Mouse (Mus musculus) E14TG2a.4 (cell line): ENCODE results near the gene Hsf5.
A peak's percentile ranks its signal among the peaks of the same experiment; 100 is the strongest.

Experiments used
- H3K27me3 ChIP-seq: 2 replicates; pipeline ENCODE4 v1.6.1; 2014; ENCODE audit warnings: low read length, control low read depth; ENCODE audit not compliant: insufficient read depth
- H3K36me3 ChIP-seq: 2 replicates; pipeline ENCODE4 v1.6.1; 2014; ENCODE audit warnings: low read length, control low read depth; ENCODE audit not compliant: insufficient read depth
- H3K4me1 ChIP-seq: replicated peaks from 2 replicates; pipeline ENCODE4 v1.6.1; 2014; ENCODE audit warnings: low read depth, low read length, control low read depth
- H3K4me3 ChIP-seq: replicated peaks from 2 replicates; pipeline ENCODE4 v1.5.1; 2014; ENCODE audit warnings: mild to moderate bottlenecking, low read length
- H3K9me3 ChIP-seq: 2 replicates; pipeline ENCODE4 v1.6.1; 2014; ENCODE audit warnings: low read length, control low read depth
- CTCF ChIP-seq: conservative IDR thresholded peaks from 2 replicates; pipeline ENCODE4 v1.5.1; 2014; ENCODE audit warnings: low read length
- NANOG ChIP-seq: IDR thresholded peaks from 2 replicates; pipeline ENCODE4 v1.6.1; 2014; ENCODE audit warnings: borderline replicate concordance, low read length, mixed read lengths
- POU5F1 ChIP-seq: IDR thresholded peaks from 2 replicates; pipeline ENCODE4 v1.6.1; 2014; ENCODE audit warnings: low read length, borderline replicate concordance

Gene Hsf5

DNA sequence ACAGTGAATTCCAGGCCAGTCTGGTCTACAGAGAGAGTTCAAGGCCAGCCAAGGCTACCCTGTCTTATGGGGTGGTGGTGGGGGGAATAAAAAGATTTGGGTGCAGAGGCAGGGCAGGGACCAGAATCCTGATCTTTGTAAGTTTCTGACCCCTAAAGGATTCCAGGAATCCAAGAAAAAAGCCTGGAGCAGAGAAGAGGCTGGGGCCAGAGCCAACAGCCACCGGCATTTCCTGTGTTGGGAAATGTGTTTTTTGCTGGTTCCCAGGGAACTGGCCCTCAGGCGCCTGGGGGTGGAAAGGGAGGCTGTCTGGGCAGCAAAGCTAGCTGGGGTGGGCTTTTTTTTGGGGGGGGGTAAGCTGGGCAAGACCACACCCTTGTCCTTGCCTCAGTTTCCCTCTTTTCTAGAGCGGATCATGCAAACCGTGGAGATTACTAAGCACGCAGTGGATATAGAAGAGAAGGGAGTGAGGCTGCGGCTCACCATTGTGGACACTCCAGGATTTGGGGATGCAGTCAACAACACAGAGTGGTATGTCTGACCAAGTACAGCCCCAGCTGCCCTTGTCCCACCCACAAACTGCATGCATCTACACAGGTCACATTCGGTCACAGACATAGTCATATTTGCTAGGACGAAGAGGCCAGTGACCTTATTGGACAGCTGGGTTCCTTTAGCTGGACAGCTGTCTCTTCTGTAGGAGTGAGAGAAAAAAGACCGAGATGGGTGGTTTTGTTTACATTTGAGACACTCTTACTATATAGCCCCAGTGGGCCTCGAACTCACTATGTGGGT lies 32.1 kb upstream of the Hsf5 start:
- Histone ChIP-seq H3K27me3 (peaks cover 41% of the 10 kb centered on the region), H3K4me3 (no peak overlapping the region), H3K9me3 (no peaks in the 10 kb centered on the region), H3K36me3 (no peaks in the 10 kb centered on the region), H3K4me1 (peaks cover 38% of the 10 kb centered on the region)
- TF ChIP-seq NANOG (no peak), CTCF (no peak), POU5F1 (no peak)

DNA sequence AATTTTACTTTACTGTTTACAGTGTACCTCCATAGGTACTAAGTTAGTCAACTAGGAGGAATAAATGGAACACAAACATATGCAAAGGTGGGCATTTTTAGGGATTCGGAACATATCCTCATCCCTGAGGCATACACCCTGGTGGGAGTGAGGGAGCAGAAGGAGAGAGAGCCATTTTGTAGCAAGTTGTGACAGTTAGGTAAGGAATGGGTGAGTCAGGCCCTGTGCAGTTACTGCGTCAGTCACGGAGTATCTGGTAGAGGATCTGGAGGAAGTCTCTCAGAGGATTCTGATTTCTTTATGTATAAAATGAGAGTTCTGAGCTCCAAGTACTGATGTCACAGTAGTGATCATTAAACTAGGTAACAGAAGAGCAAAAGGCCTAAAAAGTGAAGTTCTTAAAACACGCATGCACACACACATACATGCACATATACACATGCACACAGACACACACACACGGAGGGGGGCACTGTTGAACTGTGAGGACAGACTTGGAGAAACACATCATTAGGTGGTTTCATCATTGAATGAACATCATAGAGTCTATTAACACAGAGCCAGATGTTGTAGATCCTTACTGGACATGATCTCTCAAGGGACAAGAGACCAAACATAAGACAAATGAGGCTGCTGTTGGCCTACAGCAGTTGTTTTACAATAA lies 29.6 kb upstream of the Hsf5 start:
- Histone ChIP-seq H3K27me3 (peaks cover 16% of the 10 kb centered on the region), H3K4me3 (no peak overlapping the region), H3K4me1 (peaks cover 36% of the 10 kb centered on the region), H3K9me3 (no peaks in the 10 kb centered on the region), H3K36me3 (no peaks in the 10 kb centered on the region)
- TF ChIP-seq POU5F1: no peak
- no peak for TF ChIP-seq NANOG
- TF ChIP-seq CTCF: no peak

DNA sequence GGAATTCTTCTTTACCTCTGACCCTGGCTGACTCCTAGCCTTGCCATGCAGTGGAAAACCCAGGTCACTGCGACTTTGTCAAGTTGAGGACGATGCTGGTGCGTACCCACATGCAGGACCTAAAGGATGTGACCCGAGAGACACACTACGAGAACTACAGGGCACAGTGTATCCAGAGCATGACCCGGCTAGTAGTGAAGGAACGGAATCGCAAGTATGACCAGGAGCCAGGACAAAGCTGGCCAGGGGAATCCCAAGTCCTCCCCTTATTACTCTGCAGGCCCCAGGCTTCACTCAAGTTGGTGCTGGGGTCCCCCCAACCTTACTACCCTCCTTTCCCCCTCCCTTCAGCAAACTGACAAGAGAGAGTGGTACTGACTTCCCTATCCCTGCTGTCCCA lies 27.4 kb upstream of the Hsf5 start:
- peaks cover 10% of the 10 kb centered on the region for H3K36me3 ChIP-seq
- H3K4me1 ChIP-seq: peaks cover 52% of the 10 kb centered on the region
- H3K27me3 ChIP-seq: 0 out of 2 replicates have a peak, but pooled peaks cover 2% of the 10 kb centered on the region
- H3K4me3 ChIP-seq: no peak overlapping the region; the same call in 1 of the 2 replicates
- H3K9me3 ChIP-seq: no peaks in the 10 kb centered on the region
- TF ChIP-seq CTCF (no peak), POU5F1 (no peak), NANOG (no peak)

DNA sequence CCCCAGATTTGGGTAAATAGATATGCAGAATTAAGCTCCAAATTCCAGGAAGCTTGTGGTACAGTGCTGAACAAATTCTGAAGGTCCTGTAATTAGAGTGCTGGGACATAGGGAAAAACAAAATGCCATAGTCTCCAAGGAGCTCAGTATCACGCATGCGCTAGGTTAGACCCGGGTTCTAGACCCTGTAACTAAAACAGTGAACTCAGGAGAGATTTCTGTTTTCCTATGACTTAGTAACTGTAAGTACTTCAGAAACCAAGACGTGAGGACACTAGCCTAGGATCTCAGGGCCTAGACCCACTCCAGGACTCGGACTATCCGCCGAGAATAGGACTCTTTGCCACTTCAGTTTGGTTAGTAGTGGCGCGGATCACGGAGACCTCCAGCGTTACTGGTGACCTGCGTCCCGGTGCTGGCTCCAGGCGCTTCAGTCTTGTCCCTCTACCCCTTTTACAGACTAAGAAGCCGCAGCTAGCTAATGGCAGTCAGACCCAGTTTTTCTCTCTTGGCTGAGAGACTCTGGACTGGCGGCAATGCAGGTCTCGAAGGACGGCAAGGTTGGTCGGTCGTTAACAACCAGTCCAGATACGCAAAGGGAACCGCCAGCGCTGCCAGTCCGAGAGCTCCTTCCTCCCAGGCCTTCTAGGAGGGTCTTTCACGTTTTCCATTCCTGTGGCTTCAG lies 26.0 kb upstream of the Hsf5 start:
- peak overlapping the region; percentile 92 for H3K4me3 ChIP-seq
- H3K36me3 ChIP-seq: peaks cover 12% of the 10 kb centered on the region
- H3K27me3 ChIP-seq: no peaks in the 10 kb centered on the region
- TF ChIP-seq CTCF: no peak
- TF ChIP-seq POU5F1: no peak
- TF ChIP-seq NANOG: no peak
- no peaks in the 10 kb centered on the region for H3K9me3 ChIP-seq
- peaks cover 61% of the 10 kb centered on the region for H3K4me1 ChIP-seq

DNA sequence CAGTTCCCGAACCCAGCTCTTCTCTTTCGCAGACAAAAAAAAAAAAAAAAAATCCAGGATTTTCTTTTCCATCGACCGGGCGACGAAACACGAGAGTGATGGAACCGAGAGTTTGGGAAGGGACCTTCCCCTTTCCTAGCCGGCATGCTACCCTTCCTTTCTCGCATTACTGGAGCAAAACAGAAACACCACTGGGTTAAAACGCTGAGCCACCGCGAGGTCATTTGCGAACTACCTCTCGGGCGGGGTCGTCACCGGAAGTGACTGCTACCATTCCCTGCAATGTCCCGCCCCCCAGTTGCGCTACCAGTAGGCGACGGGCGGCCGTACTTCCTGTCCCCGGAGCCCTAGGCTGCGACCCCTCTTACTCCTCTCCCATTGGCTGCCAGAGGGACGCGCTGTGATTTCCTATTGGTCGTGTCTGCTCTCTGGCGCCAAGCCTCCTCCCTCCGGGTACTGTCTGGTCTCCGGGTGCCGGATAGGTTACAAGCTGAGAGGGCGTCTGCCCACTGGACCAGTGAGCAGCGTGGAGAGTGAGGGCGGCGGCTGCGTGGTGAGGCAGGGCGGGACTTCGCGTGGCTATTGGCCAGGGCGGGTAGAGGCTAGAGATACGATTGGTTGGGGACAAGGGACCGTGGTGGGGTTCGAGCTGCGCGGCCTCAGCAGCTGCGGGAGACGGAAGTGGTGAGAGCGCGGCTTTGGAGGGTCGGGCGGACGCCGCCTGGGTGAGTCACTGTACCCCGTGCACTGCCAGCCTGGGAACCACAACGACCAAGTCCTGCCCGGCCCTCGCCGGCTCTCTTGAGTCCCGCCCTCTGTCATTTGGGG lies 25.2 kb upstream of the Hsf5 start, which contains the start of gene Mtmr4:
Mtmr4 (plus strand) TSS at position 637 of the 828 bp plus-strand sequence.
- no peak for TF ChIP-seq NANOG
- no peak for TF ChIP-seq POU5F1
- TF ChIP-seq CTCF: no peak
- Histone ChIP-seq H3K4me1 (peaks cover 68% of the 10 kb centered on the region), H3K36me3 (peaks cover 13% of the 10 kb centered on the region), H3K9me3 (no peaks in the 10 kb centered on the region), H3K4me3 (peak within 1 kb of the TSS; percentile 93), H3K27me3 (no peaks in the 10 kb centered on the region)

DNA sequence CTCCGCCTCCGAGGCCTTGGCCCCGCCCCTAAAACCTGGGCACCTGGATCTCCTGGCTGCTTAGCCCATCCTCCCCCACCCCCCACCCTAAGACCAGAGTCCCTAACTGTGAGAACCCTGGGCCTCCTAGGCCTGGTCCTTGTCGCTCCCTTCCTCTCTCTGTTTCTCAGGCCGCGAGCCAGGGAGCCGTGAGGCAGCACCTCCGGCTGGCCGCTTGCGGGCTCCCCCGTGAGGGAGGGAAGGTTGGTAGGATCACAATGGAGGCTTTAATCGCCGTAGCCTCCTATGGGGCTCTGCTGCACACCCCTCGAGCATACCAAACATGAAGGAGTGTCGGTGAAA lies 24.6 kb upstream of the Hsf5 start:
- H3K27me3 ChIP-seq: no peaks in the 10 kb centered on the region
- H3K4me3 ChIP-seq: peak overlapping the region; percentile 93
- H3K4me1 ChIP-seq: peaks cover 74% of the 10 kb centered on the region
- TF ChIP-seq POU5F1 (no peak), CTCF (no peak), NANOG (no peak)
- peaks cover 19% of the 10 kb centered on the region for H3K36me3 ChIP-seq
- H3K9me3 ChIP-seq: no peaks in the 10 kb centered on the region

DNA sequence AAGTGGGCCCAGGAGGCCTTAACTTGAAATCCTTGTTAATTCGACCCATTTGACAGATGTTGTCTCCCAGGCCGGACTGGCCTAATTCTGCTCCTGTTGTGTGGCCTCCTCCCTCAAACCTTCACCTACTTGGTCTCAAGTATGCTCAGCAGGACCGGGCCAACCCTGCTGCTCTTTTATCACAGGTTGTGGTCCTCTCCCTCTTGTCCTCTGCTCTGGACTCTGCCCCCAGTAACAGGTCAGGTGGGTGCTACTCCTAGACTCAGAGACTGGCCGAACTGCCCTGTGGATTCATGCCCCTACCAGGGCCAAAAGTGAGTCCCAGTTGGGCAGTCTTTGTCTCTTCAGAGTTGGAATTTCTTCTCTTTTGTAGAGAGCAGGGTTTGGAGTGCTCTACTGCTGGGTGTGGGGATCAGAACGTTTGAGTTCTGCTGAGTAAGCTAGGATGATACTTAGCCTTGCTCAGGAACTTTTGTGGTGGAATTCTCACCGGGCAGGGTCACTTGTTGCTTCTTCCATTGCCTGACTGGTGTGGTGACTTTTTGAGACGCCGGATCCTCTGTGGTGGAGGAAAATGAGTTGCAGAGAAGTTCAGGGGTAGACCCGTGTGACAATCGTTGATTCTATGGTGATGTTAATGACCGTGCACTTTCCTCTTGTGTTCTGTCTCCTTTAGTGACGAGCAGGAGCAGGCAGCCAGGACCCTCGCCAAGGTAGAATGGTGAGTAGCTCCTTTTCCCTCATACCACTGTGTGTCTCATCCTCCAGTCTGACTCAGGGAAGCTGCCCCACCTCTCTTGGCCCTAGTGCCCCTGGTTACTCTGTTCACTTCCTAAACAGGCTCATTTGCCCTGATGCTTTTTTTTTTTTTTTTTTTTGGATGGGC lies 24.0 kb upstream of the Hsf5 start:
- Histone ChIP-seq H3K27me3 (no peaks in the 10 kb centered on the region), H3K4me1 (peaks cover 76% of the 10 kb centered on the region), H3K9me3 (no peaks in the 10 kb centered on the region), H3K4me3 (peak overlapping the region; percentile 93), H3K36me3 (peaks cover 25% of the 10 kb centered on the region)
- no peak for TF ChIP-seq POU5F1
- no peak for TF ChIP-seq NANOG
- no peak for TF ChIP-seq CTCF
